Mouse (Mus musculus) liver, postnatal 0 days (tissue): ENCODE measurements around the gene Ralgds.

Experiments used
- CTCF ChIP-seq: sonication (generic); IDR thresholded peaks from 2 replicates; pipeline ENCODE4 v1.5.1; 2016; ENCODE audit warnings: antibody characterized with exemption, low read depth
- EP300 ChIP-seq: IDR thresholded peaks from 2 replicates; pipeline ENCODE4 v1.6.1; 2016; ENCODE audit warnings: antibody characterized with exemption, low read depth, mild to moderate bottlenecking

- TF ChIP-seq CTCF (no peak), EP300 (no peak)
Observed at GRCm38 (mm10) chr2:28483861-28484260, 29.1 kb upstream of the Ralgds start.
